Mouse (Mus musculus) monocyte, adult 2 months (primary cell): ENCODE data around the gene Adgre5.

Source experiments
- DNase-seq, 2 experiments: peaks; one replicate each; pipeline ENCODE4 v3.0.0; 2022; ENCODE audit warnings: low spot score in 2 of 2, low read depth in 1 of 2

Adgre5 gene

DNA sequence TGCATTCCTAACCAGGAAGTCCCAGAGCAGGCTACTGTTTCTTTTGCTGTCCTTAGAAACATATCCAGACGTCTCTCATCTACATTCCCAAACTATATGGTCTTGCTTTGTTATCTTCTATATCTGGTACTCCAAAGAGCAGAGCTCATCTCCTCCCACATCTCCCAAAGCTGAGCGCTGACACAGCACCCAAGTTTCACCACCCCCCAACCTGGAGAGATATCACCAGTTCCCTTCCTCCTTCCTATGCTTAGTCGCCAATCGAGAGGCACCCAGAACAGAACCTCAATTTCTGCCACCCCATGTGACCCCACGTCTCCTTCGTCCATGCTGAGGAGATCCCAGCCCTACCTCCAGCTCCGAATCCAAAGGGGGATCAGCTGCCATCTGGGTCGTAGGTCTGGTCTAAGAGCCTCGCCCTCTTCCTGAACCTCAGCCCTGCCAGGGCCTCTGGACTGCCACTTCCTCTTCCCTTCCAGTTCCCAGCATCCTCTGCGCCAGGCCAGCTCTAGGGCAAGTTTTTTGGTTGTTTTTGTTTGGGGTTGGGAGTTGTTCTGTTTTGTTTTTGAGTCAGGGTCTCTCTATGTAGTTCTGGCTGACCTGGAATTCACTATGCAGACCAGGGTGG is 47.4 kb downstream of the Adgre5 start:
- DNase-seq, result peak in 1 of 2 experiments; percentile 51

GRCm38 (mm10) chr8:83689264-83689663 is 51.9 kb downstream of the Adgre5 start:
- no peak for DNase-seq

- no peak for DNase-seq
These were observed 56.6 kb downstream of the Adgre5 start for GRCm38 (mm10) chr8:83684517-83684916.

- DNase-seq, result no peak
These were observed 60.0 kb downstream of the Adgre5 start for GRCm38 (mm10) chr8:83681099-83681498.

DNA sequence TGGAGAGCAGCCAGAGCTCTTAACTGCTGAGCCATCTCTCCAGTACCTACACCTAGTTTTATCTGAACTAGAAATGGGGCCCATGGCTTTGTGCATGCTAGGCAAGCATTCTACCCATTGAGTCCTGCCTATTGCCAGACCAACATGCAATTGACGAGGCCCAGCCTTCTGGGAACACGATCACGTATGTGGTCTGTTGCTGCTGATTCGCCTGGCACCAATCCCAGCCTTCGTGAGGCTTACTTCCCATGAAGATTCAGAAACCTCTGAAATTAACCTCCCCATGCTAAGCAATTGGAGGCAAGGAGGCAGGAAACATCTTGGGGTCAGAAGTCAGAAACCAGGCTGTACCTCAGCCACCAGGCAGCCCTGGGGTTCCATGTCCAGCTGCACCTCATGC is 60.5 kb downstream of the Adgre5 start:
- no peak for DNase-seq

DNA sequence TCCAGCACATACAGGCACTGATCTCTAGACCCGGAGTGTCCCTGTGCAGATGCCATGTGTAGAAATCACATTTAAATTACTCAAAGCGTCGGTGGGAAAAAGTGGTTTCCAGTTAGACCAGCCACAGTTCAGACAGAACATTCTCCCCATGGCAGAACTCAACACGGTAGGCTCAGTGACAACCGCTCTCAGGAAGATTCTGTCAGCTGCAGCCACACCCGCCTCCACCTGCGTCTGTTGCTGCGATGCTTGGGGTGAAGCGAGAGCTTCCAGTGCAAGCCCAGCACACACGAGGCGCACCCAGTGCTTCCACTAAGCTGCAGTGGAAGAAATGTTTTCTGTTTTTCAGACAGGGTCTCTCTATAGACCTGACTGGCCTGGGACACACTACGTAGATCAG is 61.3 kb downstream of the Adgre5 start:
- DNase-seq, result no peak

DNA sequence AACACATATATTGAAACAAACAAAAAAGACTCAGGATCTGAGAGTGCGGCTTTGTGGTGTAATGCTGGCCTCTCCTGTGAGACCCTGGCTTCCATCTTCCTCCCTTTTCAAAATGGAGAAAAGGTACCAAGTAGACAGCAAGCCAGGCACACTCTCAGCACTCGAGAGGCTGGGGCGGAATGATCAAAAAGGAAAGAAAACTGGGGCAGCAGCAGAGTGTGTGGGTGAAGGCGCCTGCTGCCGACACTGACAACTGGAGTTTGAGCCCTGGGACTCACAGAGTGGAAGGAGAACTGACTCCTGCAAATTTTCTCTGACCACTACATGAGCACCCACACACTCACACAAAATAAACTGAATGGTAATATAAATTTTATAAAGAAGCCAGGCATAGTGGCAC is 66.6 kb downstream of the Adgre5 start:
- DNase-seq, result no peak
